Mouse (Mus musculus) limb, embryonic 11.5 days (tissue): ENCODE data around the gene Fam213b. TPM values are rescaled to one million over a fixed set of nuclear protein-coding genes. Genes with fewer than 3 reads are reported as not detected.

Source experiments
- ATAC-seq: fragments of 200-750 bp; cut with Nextera tagmentation; 2 replicates; pipeline ENCODE4 v1.8.0; 2017; ENCODE audit warnings: low read depth; ENCODE audit not compliant: insufficient number of reproducible peaks, low FRiP score, low TSS enrichment
- DNase-seq: peaks from one replicate; pipeline ENCODE4 v3.0.0-alpha.2; 2015; ENCODE audit warnings: low spot score
- H3K27ac ChIP-seq: fragments of 300-500 bp; sonication (generic); replicated peaks from 2 replicates; pipeline ENCODE4 v1.5.1; 2014; ENCODE audit warnings: low read depth, mild to moderate bottlenecking, low read length
- H3K27me3 ChIP-seq: fragments of 300-500 bp; sonication (generic); 2 replicates; pipeline ENCODE4 v1.6.1; 2014; ENCODE audit warnings: mild to moderate bottlenecking, low read length, mixed read lengths; ENCODE audit not compliant: control insufficient read depth, insufficient read depth
- H3K36me3 ChIP-seq: fragments of 300-500 bp; sonication (generic); 2 replicates; pipeline ENCODE4 v1.6.1; 2014; ENCODE audit warnings: mild to moderate bottlenecking, low read length, moderate library complexity, mixed read lengths; ENCODE audit not compliant: control insufficient read depth, insufficient read depth
- H3K4me1 ChIP-seq: fragments of 300-500 bp; sonication (generic); 2 replicates; pipeline ENCODE4 v1.6.1; 2014; ENCODE audit warnings: low read length, mixed read lengths; ENCODE audit not compliant: control insufficient read depth, insufficient read depth
- H3K4me2 ChIP-seq: fragments of 300-500 bp; sonication (generic); 2 replicates; pipeline ENCODE4 v1.6.1; 2014; ENCODE audit warnings: low read depth, mild to moderate bottlenecking, moderate library complexity; ENCODE audit not compliant: severe bottlenecking
- H3K4me3 ChIP-seq: fragments of 300-500 bp; sonication (generic); 2 replicates; pipeline ENCODE4 v1.5.1; 2014; ENCODE audit warnings: low read depth, low read length
- H3K9ac ChIP-seq: fragments of 300-500 bp; sonication (generic); 2 replicates; pipeline ENCODE4 v1.6.1; 2014; ENCODE audit warnings: mild to moderate bottlenecking, low read length
- H3K9me3 ChIP-seq: fragments of 300-500 bp; sonication (generic); 2 replicates; pipeline ENCODE4 v1.6.1; 2016; ENCODE audit warnings: low read length; ENCODE audit not compliant: control insufficient read depth
- WGBS: fragments of 180-500 bp; shearing (Covaris S2); extraction: QIAGEN DNeasy Blood & Tissue Kit; methylation state at CpG from one replicate; pipeline ENCODE4 v1.1.7; 2014; 5-methylcytosine and 5-hydroxymethylcytosine counted together
- polyA plus RNA-seq: library from polyadenylated mRNA; unstranded; fragments of >200 nt; fragmentation: Nextera tagmentation; extraction: Ambion mirVana; gene quantifications from 2 replicates; pipeline ENCODE4 v1.2.1, GENCODE M21; 2014

The Fam213b gene
- polyA plus RNA-seq, 1 experiment from 2014 or later = 41.9 TPM

- DNase-seq = no peak
- Histone ChIP-seq H3K4me2 (no peak overlapping the region), H3K27ac (no peak overlapping the region), H3K9me3 (no peaks in the 10 kb centered on the region), H3K27me3 (no peaks in the 10 kb centered on the region), H3K4me3 (no peak overlapping the region), H3K9ac (no peak overlapping the region), H3K36me3 (no peaks in the 10 kb centered on the region), H3K4me1 (no peaks in the 10 kb centered on the region)
- WGBS = 89% methylated on average over 2 of the region's 2 CpGs
- ATAC-seq = no peak
Observed at GRCm38 (mm10) chr4:154940156-154940555, 41.2 kb upstream of the Fam213b start.

- DNase-seq = no peak
- no peak for ATAC-seq
- Histone ChIP-seq H3K9ac (no peak overlapping the region), H3K9me3 (no peaks in the 10 kb centered on the region), H3K27me3 (no peaks in the 10 kb centered on the region), H3K4me3 (no peak overlapping the region), H3K27ac (no peak overlapping the region), H3K4me1 (no peaks in the 10 kb centered on the region), H3K4me2 (no peak overlapping the region), H3K36me3 (no peaks in the 10 kb centered on the region)
- 70% methylated on average over 1 of the region's 1 CpGs for WGBS
Observed at GRCm38 (mm10) chr4:154937746-154938145, 38.8 kb upstream of the Fam213b start.

GRCm38 (mm10) chr4:154936542-154937255 lies 37.8 kb upstream of the Fam213b start:
- Histone ChIP-seq H3K4me2 (no peak overlapping the region), H3K4me1 (no peaks in the 10 kb centered on the region), H3K4me3 (no peak overlapping the region), H3K27me3 (no peaks in the 10 kb centered on the region), H3K9me3 (no peaks in the 10 kb centered on the region), H3K27ac (no peak overlapping the region), H3K36me3 (no peaks in the 10 kb centered on the region), H3K9ac (no peak overlapping the region)
- no peak for DNase-seq
- ATAC-seq = no peak
- 73% methylated on average over 8 of the region's 8 CpGs for WGBS

GRCm38 (mm10) chr4:154935788-154936187 lies 36.9 kb upstream of the Fam213b start:
- Histone ChIP-seq H3K4me2 (no peak overlapping the region), H3K9me3 (no peaks in the 10 kb centered on the region), H3K27ac (no peak overlapping the region), H3K4me1 (no peaks in the 10 kb centered on the region), H3K9ac (no peak overlapping the region), H3K27me3 (no peaks in the 10 kb centered on the region), H3K4me3 (no peak overlapping the region), H3K36me3 (no peaks in the 10 kb centered on the region)
- no peak for DNase-seq
- ATAC-seq = no peak
- 71% methylated on average over 7 of the region's 7 CpGs for WGBS

GRCm38 (mm10) chr4:154934800-154935199 lies 35.9 kb upstream of the Fam213b start:
- no peaks in the 10 kb centered on the region for H3K4me1 ChIP-seq
- 83% methylated on average over 2 of the region's 2 CpGs for WGBS
- no peak overlapping the region for H3K9ac ChIP-seq
- H3K4me2 ChIP-seq = no peak overlapping the region
- no peak for ATAC-seq
- H3K9me3 ChIP-seq = no peaks in the 10 kb centered on the region
- no peak for DNase-seq
- H3K27ac ChIP-seq = no peak overlapping the region
- H3K27me3 ChIP-seq = no peaks in the 10 kb centered on the region
- H3K4me3 ChIP-seq = no peak overlapping the region
- no peaks in the 10 kb centered on the region for H3K36me3 ChIP-seq

- no peak overlapping the region for H3K4me2 ChIP-seq
- H3K9me3 ChIP-seq = no peaks in the 10 kb centered on the region
- H3K27ac ChIP-seq = no peak overlapping the region
- ATAC-seq (no peak), DNase-seq (no peak)
- peaks cover 3% of the 10 kb centered on the region; the same call in 1 of the 2 replicates for H3K4me1 ChIP-seq
- H3K36me3 ChIP-seq = no peaks in the 10 kb centered on the region
- H3K4me3 ChIP-seq = no peak overlapping the region
- WGBS = 57% methylated on average over 13 of the region's 13 CpGs
- no peaks in the 10 kb centered on the region for H3K27me3 ChIP-seq
- no peak overlapping the region for H3K9ac ChIP-seq
Observed at GRCm38 (mm10) chr4:154933306-154933907, 34.5 kb upstream of the Fam213b start.

- no peak for ATAC-seq
- Histone ChIP-seq H3K27ac (no peak overlapping the region), H3K36me3 (no peaks in the 10 kb centered on the region), H3K4me3 (no peak overlapping the region), H3K9me3 (no peaks in the 10 kb centered on the region), H3K27me3 (no peaks in the 10 kb centered on the region), H3K4me2 (no peak overlapping the region), H3K9ac (no peak overlapping the region), H3K4me1 (peaks cover 19% of the 10 kb centered on the region)
- DNase-seq = no peak
- WGBS = 83% methylated on average over 12 of the region's 12 CpGs
Observed at GRCm38 (mm10) chr4:154929088-154929660, 30.2 kb upstream of the Fam213b start.

GRCm38 (mm10) chr4:154928395-154929087 lies 29.6 kb upstream of the Fam213b start, which contains the start of gene Tnfrsf14:
Tnfrsf14 (minus strand) TSS chr4:154928563.
- H3K9ac ChIP-seq = peak within 1 kb of the TSS; percentile 30; the same call in 1 of the 2 replicates
- H3K36me3 ChIP-seq = no peaks in the 10 kb centered on the region
- peak within 1 kb of the TSS; percentile 22 for H3K4me2 ChIP-seq
- no peak for DNase-seq
- ATAC-seq = 0 out of 2 replicates have a peak, but pooled peaks have one; percentile 10
- H3K4me1 ChIP-seq = peaks cover 19% of the 10 kb centered on the region
- no peak within 1 kb of the TSS for H3K4me3 ChIP-seq
- 40% methylated on average over 12 of the region's 12 CpGs for WGBS
- no peaks in the 10 kb centered on the region for H3K9me3 ChIP-seq
- no peaks in the 10 kb centered on the region for H3K27me3 ChIP-seq
- H3K27ac ChIP-seq = peak within 1 kb of the TSS; percentile 71
